Mouse (Mus musculus): ENCODE results near the gene Gnas.

GRCm38 (mm10) chr2:174326481-174326880 lies 42.4 kb downstream of the Gnas start:
- TF ChIP-seq POLR2A (IDR thresholded peaks at IDR 0.05; ENCODE audit: borderline replicate concordance, control insufficient read depth, low read depth, low read length) (no peak), CTCF (IDR thresholded peaks at IDR 0.05; ENCODE audit: control insufficient read depth, insufficient read depth, low read length) (no peak)
